Mouse (Mus musculus): ENCODE data around the gene Calm4. TPM values are rescaled to one million over a fixed set of nuclear protein-coding genes. Genes with fewer than 3 reads are reported as not detected.
"Not testable (repeated sequence)": the region's sequence is repeated elsewhere in the genome, so short reads cannot be mapped to it uniquely, and the experiment has no call there.

Gene Calm4
- total and polyA plus RNA-seq, 2 experiments from 2014 or later: 0.16 TPM; not detected in 1

- ATAC-seq: no peak
- TF ChIP-seq CTCF (IDR thresholded peaks at IDR 0.05; ENCODE audit: low read depth): no peak
- Histone ChIP-seq H3K4me3 (ENCODE audit: low read length) (no peak overlapping the region), H3K4me1 (ENCODE audit: insufficient read depth, low read length) (no peaks in the 10 kb centered on the region), H3K27me3 (ENCODE audit: insufficient read depth, low read length) (no peaks in the 10 kb centered on the region), H3K9me3 (ENCODE audit: low read length) (no peaks in the 10 kb centered on the region), H3K9ac (replicated peaks; ENCODE audit: low read length) (no peak overlapping the region), H3K27ac (no peak overlapping the region), H3K4me2 (ENCODE audit: low read depth, low read length) (no peak overlapping the region), H3K36me3 (ENCODE audit: insufficient read depth, low read length) (no peaks in the 10 kb centered on the region)
- DNase-seq (ENCODE audit: low spot score): no peak
- WGBS: 84% methylated on average over 5 of the region's 5 CpGs
These were observed 6.0 kb upstream of the Calm4 start for GRCm38 (mm10) chr13:3831546-3831945.

- WGBS: 57% methylated on average over 1 of the region's 1 CpGs
- Histone ChIP-seq H3K4me3 (ENCODE audit: low read length) (no peak overlapping the region), H3K27ac (no peak overlapping the region), H3K9ac (replicated peaks; ENCODE audit: low read length) (no peak overlapping the region), H3K4me1 (ENCODE audit: insufficient read depth, low read length) (no peaks in the 10 kb centered on the region), H3K36me3 (ENCODE audit: insufficient read depth, low read length) (no peaks in the 10 kb centered on the region), H3K9me3 (ENCODE audit: low read length) (no peaks in the 10 kb centered on the region), H3K4me2 (ENCODE audit: low read depth, low read length) (no peak overlapping the region), H3K27me3 (ENCODE audit: insufficient read depth, low read length) (no peaks in the 10 kb centered on the region)
- no peak for DNase-seq (ENCODE audit: low spot score)
- no peak for TF ChIP-seq CTCF (IDR thresholded peaks at IDR 0.05; ENCODE audit: low read depth)
- no peak for ATAC-seq
These were observed 5.6 kb upstream of the Calm4 start for GRCm38 (mm10) chr13:3831994-3832393.

DNA sequence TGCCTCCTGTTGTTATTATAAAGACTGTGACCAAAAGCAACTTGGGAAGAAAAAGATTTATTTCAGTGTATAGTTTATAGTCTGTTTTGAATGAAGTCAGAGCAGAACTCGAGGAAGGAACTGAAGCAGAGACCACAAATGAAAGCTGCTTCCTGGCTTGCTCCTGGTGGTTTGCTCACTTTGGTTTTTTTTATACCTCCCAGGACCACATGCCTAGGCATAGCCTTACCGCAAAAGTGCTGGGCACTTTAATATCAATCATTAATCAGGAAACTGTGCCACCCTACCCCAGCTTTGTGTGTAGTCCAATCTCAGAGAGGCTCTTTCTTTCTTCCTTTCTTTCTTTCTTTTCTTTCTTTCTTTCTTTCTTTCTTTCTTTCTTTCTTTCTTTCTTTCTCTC lies 5.1 kb upstream of the Calm4 start:
- ATAC-seq: no peak
- no peak for TF ChIP-seq CTCF (IDR thresholded peaks at IDR 0.05; ENCODE audit: low read depth)

DNA sequence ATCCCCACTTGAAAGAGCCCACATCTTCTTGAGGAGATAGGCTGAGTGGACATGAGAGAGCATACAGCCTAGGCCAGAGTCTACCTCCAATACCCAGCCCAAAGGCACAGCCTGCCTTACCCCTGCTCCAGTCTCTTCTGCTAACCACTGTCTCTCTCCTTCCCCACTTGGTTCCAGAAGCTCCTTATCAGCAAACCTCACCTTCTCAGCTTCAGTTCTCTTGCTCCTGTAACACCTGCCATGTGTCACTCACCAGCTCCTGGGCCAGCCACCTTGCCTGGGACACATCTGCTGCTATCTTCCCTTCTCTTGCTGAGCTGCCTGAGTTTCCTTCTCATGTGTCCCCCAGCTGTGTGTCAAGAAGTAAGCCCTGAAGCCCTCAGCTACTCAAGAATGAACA lies 3.9 kb upstream of the Calm4 start:
- H3K9me3 ChIP-seq (ENCODE audit: low read length); H3K36me3 ChIP-seq (ENCODE audit: insufficient read depth, low read length); DNase-seq (ENCODE audit: low spot score); H3K27me3 ChIP-seq (ENCODE audit: insufficient read depth, low read length); ATAC-seq; H3K9ac ChIP-seq (replicated peaks; ENCODE audit: low read length); H3K4me1 ChIP-seq (ENCODE audit: insufficient read depth, low read length); H3K4me2 ChIP-seq (ENCODE audit: low read depth, low read length); H3K27ac ChIP-seq; H3K4me3 ChIP-seq (ENCODE audit: low read length): not testable (repeated sequence)

More for the DNA sequence above, 5.1 kb upstream of the Calm4 start:
- no peak for DNase-seq (ENCODE audit: low spot score)
- H3K4me1 ChIP-seq (ENCODE audit: insufficient read depth, low read length): no peaks in the 10 kb centered on the region
- H3K9me3 ChIP-seq (ENCODE audit: low read length): no peaks in the 10 kb centered on the region
- H3K4me3 ChIP-seq (ENCODE audit: low read length): no peak overlapping the region
- H3K4me2 ChIP-seq (ENCODE audit: low read depth, low read length): no peak overlapping the region
- no peaks in the 10 kb centered on the region for H3K36me3 ChIP-seq (ENCODE audit: insufficient read depth, low read length)
- H3K9ac ChIP-seq (replicated peaks; ENCODE audit: low read length): no peak overlapping the region
- H3K27me3 ChIP-seq (ENCODE audit: insufficient read depth, low read length): no peaks in the 10 kb centered on the region
- WGBS: 73% methylated on average over 2 of the region's 2 CpGs
- H3K27ac ChIP-seq: no peak overlapping the region

- H3K4me2 ChIP-seq (ENCODE audit: low read depth, low read length); H3K36me3 ChIP-seq (ENCODE audit: insufficient read depth, low read length); H3K4me1 ChIP-seq (ENCODE audit: insufficient read depth, low read length); DNase-seq (ENCODE audit: low spot score); H3K27ac ChIP-seq; ATAC-seq; H3K9ac ChIP-seq (replicated peaks; ENCODE audit: low read length); H3K4me3 ChIP-seq (ENCODE audit: low read length); H3K9me3 ChIP-seq (ENCODE audit: low read length); H3K27me3 ChIP-seq (ENCODE audit: insufficient read depth, low read length): not testable (repeated sequence)
These were observed 3.1 kb downstream of the Calm4 start for GRCm38 (mm10) chr13:3840662-3841061.

- no peak for TF ChIP-seq CTCF (IDR thresholded peaks at IDR 0.05; ENCODE audit: low read depth)
- 77% methylated on average over 1 of the region's 1 CpGs for WGBS
- Histone ChIP-seq H3K36me3 (ENCODE audit: insufficient read depth, low read length) (no peaks in the 10 kb centered on the region), H3K9ac (replicated peaks; ENCODE audit: low read length) (no peak overlapping the region), H3K4me3 (ENCODE audit: low read length) (no peak overlapping the region), H3K4me2 (ENCODE audit: low read depth, low read length) (no peak overlapping the region), H3K27ac (no peak overlapping the region), H3K4me1 (ENCODE audit: insufficient read depth, low read length) (no peaks in the 10 kb centered on the region), H3K27me3 (ENCODE audit: insufficient read depth, low read length) (no peaks in the 10 kb centered on the region), H3K9me3 (ENCODE audit: low read length) (no peaks in the 10 kb centered on the region)
- ATAC-seq (no peak), DNase-seq (ENCODE audit: low spot score) (no peak)
These were observed 12.8 kb downstream of the Calm4 start for GRCm38 (mm10) chr13:3850330-3850729.

GRCm38 (mm10) chr13:3853648-3854333 lies 16.2 kb downstream of the Calm4 start, which contains the start of gene Calm5:
Gene Calm5, plus strand, starts transcription at chr13:3854173.
- H3K9ac ChIP-seq (replicated peaks; ENCODE audit: low read length); ATAC-seq; H3K9me3 ChIP-seq (ENCODE audit: low read length); H3K36me3 ChIP-seq (ENCODE audit: insufficient read depth, low read length); H3K4me2 ChIP-seq (ENCODE audit: low read depth, low read length); H3K27ac ChIP-seq; DNase-seq (ENCODE audit: low spot score); H3K4me3 ChIP-seq (ENCODE audit: low read length); H3K4me1 ChIP-seq (ENCODE audit: insufficient read depth, low read length); H3K27me3 ChIP-seq (ENCODE audit: insufficient read depth, low read length): not testable (repeated sequence)
- 79% methylated on average over 3 of the region's 3 CpGs for WGBS
